Mouse (Mus musculus): ENCODE data around the gene Sh3d19.
"Not testable (repeated sequence)": the region's sequence is repeated elsewhere in the genome, so short reads cannot be mapped to it uniquely, and the experiment has no call there.

Gene Sh3d19

DNA sequence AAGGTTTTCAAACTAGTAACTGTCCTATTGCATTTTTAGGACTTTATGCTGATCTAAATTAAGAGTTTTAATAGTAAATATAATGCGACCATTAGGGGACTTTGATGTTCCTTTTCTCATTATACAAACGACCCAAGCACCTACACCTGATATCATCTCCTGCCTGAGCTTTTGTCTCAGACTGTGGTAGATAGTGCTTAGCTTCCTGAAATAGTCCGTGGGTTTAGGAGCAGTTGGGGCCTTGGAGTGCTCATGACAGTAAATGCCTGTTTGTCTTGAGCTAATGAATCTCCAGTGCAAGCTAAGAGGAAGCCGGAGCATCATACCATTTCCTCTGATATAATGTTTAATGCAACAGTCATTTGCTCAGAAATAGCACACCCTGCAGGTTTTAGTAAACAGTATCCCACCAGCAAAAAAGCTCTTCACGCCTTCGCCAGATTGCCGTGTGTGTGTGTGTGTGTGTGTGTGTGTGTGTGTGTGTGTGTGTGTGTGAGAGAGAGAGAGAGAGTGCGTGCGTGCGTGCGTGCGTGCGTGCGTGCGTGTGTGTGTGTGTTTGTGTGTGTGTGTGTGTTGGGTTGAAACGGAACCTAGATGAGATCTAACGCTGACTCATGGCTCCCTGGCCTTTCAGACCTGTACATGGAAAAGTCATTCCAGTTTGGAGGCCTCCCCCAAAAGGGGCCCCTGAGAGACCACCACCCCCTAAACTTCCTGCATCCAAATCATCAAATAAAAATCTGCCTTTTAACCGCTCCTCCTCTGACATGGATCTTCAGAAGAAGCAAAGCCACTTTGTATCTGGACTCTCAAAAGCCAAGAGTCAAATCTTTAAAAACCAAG is 132.8 kb downstream of the Sh3d19 start:
- DNase-seq: no peak

DNA sequence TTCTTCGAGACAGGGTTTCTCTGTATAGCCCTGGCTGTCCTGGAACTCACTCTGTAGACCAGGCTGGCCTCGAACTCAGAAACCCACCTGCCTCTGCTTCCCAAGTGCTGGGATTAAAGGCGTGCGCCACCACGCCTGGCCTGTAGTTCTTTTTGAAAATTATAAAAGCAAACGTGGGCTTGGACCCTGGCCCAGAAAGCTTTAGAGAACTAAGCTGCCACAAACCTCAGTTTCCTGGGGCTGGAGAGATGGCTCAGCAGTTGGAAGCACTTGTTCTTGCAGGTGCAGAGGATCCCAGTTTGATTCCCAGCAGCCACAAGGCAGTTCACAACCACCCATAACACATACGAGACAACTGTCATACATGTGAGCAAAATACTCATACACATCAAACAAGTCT is 133.5 kb downstream of the Sh3d19 start:
- not testable (repeated sequence) for DNase-seq

GRCm38 (mm10) chr3:86104909-86105308 is 134.0 kb downstream of the Sh3d19 start:
- no peak for DNase-seq

DNA sequence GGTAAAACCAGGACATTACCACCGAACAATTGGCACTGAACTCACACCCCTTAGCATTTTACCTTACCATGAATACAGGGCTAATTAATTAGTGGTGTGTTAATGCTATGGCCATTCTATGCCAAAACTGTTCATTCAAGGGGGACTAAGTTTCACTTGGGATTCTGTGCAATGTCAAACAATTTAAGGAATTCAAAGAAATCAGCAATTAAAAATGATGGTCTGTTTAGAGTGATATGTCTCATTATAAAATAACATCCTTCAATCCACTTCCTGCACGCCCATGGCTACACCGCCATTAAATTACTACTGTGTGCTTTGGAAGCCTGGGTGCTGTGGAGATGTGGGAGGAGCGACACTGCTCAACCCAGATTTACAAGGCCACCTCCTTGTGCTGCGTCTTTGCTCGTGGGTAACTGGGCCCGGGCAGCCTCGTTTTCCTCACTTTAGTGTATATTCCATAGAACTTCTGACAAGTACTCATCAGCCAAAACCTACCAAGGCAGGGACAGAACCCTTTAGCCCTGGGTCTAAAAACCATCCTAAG is 135.2 kb downstream of the Sh3d19 start:
- no peak for DNase-seq

GRCm38 (mm10) chr3:86107637-86108539 is 137.0 kb downstream of the Sh3d19 start:
- no peak for DNase-seq

GRCm38 (mm10) chr3:86108576-86108975 is 137.7 kb downstream of the Sh3d19 start:
- no peak for DNase-seq

GRCm38 (mm10) chr3:86109099-86109498 is 138.2 kb downstream of the Sh3d19 start:
- DNase-seq: no peak

- DNase-seq: peak in 1 of 2 experiments; percentile 10
Measured at GRCm38 (mm10) chr3:86110077-86110476, 139.2 kb downstream of the Sh3d19 start.

DNA sequence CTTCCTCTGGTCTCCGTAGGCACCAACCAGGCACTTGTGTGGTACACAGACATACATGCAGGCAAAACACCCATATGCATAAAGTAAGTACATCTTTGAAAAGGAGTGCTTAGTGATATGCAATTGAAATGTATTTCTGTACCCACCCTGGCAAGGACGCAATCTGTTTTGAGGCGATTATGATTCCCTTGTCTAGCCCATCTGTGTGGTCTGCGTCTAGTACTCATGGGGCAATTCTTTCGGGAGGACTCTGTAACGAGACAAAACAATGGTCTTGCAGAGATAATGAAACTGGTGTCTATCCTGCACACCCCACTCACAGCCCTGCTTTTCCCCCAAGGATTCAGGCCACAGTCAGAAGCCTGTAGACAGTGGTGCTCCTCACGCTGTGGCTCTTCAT is 141.9 kb downstream of the Sh3d19 start:
- no peak for DNase-seq

GRCm38 (mm10) chr3:86114659-86115338 is 143.9 kb downstream of the Sh3d19 start:
- no peak for DNase-seq

DNA sequence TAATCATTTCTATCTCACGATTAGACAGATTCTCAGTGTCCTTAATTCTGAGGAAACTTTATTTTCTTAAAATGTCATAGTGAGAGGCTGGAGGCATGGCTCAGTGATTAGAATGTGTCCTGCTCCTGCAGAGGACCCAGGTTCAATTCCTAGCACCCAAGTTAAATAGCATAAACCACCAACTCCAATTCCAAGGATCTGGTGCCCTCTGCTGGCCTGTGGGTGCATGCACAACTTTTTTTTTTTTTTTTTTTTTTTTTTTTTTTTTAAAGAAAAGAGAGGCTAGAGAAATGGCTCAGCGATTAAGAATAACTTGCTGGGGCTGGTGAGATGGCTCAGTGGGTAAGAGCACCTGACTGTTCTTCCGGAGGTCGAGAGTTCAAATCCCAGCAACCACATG is 146.0 kb downstream of the Sh3d19 start:
- no peak for DNase-seq

DNA sequence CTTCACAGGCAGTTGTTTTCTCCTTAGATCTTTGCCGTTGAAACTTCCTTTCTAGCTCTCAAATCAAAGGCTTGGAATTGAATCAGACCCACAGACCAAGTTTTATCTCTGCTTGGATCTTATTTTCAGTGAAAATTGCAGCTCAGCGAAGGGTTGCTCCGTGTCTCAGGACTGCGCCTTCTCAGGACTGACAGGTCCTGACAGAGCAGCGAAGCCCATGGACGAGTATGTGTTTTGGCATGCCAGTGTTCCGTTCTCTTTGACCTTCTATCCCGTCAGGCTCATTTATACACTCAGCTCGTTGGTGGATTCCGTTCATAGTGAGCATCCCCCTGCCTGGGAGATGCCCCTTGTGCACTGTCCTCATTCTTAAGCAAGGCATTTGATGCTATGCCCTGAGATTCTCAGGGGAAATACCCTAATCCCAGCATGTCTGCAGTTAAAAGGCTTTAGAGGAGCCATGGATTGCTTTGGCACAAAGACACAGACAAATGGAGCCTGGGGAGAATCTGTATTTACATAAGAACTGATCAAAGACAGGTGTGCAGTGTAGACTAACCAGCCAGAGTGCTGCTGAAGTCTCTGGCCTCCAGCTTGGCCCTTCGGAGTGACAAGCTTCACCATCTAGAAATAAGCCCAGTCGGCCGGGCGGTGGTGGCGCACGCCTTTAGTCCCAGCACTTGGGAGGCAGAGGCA is 148.5 kb downstream of the Sh3d19 start:
- DNase-seq: no peak

DNA sequence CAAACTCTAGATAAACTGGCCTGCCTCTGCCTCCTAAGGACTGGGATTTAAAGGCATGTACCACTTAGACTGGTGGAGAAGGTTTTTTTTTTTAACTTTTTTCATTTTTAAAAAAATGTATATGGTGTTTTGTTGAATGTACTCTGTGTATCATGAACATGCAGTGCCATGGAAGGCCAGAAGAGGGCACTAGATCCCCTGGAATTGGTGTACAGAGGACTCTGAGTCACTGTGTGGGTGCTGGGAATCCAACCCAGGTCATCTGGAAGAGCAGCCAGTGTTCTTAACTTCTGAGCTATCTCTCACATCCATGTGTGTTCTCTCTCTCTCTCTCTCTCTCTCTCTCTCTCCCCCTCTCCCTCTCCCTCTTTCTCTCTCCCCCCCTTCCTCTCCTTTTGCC is 151.2 kb downstream of the Sh3d19 start:
- no peak for DNase-seq

DNA sequence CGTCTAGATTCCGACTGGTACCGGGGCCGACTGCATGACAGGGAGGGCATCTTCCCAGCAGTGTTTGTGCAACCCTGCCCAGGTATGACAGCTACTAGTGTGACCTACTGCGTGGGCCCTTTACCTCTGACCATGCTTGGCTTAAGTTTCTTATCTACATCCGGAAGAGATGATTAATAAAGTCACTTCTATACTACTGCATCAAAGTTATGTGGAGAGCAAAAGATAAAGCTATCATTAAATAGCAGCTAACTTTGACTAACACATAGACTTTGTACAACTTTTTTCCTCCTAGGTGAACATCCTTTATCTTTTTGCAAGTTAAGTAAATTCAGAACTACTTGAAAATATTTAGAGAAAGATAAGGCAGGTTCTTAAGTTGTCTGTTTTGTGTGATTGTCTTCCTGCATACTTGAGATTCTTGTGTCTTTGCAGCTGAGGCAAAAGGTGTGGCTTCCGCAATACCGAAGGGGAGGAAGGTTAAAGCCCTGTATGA is 152.4 kb downstream of the Sh3d19 start:
- DNase-seq: no peak

GRCm38 (mm10) chr3:86129757-86130156 is 158.8 kb downstream of the Sh3d19 start:
- peak; percentile 86 to 88 for DNase-seq

- no peak for DNase-seq
Measured at GRCm38 (mm10) chr3:86134939-86135638, 164.2 kb downstream of the Sh3d19 start.

DNA sequence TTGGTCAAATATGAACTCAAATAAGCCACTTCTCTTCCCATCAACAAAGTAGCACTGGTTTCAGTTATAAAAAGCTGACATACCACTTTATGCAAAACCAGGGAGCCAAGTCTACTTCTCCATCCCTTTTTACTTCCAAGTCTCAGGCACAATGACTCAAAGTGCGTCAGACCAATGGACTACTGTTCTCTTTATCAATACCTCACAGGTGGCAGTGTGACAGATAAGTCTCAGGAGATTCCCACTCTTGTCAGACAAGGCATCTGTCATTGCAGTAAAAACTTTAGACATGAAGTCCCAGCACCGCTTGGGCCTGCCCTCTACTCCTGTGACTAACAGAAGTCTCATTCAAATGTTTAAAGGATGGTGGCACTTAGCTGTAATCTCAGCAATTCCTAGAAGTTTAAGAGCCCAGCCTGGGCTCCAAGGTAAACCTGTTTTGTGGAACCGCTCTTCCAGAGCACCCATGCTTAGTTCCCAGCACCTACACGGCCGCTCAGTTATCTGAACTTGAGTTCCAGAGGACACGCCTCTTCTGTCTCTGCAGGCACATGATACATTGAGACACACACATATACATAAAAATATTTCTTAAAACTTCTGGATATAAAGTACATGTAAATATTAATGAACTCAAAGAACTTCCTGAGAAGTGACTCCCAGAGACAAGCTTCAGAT is 165.1 kb downstream of the Sh3d19 start:
- DNase-seq: no peak

GRCm38 (mm10) chr3:86136936-86137574 is 166.1 kb downstream of the Sh3d19 start:
- no peak for DNase-seq

GRCm38 (mm10) chr3:86139660-86140059 is 168.8 kb downstream of the Sh3d19 start:
- no peak for DNase-seq

GRCm38 (mm10) chr3:86141366-86141765 is 170.5 kb downstream of the Sh3d19 start:
- DNase-seq: peak; percentile 9 to 19

All from cerebellum, postnatal 10 days (tissue).